Mouse (Mus musculus) Patski (cell line): ENCODE results near the gene E2f4. TPM values are rescaled to one million over a fixed set of nuclear protein-coding genes. Genes with fewer than 3 reads are reported as not detected.
A peak's percentile ranks its signal among the peaks of the same experiment; 100 is the strongest.

Source experiments
- ATAC-seq: fragments of 100-300 bp; one replicate; pipeline ENCODE4 v1.8.0; 2021
- CTCF ChIA-PET: fragments of 350-600 bp; sonication (Branson Sonifier 250); formaldehyde crosslinking; loops from one replicate; lab custom pipeline; 2022; ENCODE audit warnings: inconsistent platforms; lab: Charles Lee
- POLR2A ChIA-PET: fragments of 350-600 bp; sonication (Branson Sonifier 250); formaldehyde crosslinking; loops from one replicate; lab custom pipeline; 2022; ENCODE audit warnings: antibody characterized with exemption, inconsistent platforms; lab: Charles Lee
- DNase-seq: peaks from one replicate; pipeline ENCODE4 v3.0.0-alpha.2; 2011; ENCODE audit warnings: low read depth, low spot score
- H3K27me3 ChIP-seq: fragments of 371-371 bp; one replicate; pipeline ENCODE4 v1.5.1; 2021
- CTCF ChIP-seq: fragments of 100-300 bp; IDR thresholded peaks from one replicate; pipeline ENCODE4 v1.5.1; 2021
- in situ Hi-C: fragments of 300-500 bp; cut with MboI; formaldehyde crosslinking; loops from 3 replicates; pipeline ENCODE4 v1.11.1; 2018; ENCODE audit warnings: low pct_unique_long_range_greater_than_20kb, mixed read lengths
- polyA plus RNA-seq: library from polyadenylated mRNA; unstranded; gene quantifications from one replicate; pipeline ENCODE4 v1.2.3, GENCODE M21; 2021

The E2f4 gene
- polyA plus RNA-seq, 1 experiment from 2014 or later: 72.6 TPM

DNA sequence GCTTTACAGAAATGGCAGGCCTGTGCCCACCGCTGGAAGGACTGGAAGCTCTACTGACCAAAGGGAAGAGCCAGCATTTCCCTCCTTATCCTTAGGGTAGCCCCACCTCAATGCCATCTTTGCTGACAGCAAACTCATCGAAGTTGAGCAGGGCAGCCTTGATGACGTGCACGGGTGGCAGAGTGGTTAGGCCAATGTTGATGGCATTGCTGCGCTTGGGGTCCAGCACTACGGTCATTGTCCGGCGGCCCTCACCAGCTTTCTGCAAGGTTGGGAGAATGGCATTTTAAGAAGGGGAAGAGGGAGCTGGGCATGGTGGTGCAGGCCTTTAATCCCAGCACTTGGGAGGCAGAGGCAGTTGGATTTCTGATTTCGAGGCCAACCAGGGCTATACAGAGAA is 34.5 kb downstream of the E2f4 start:
- ATAC-seq: no peak
- DNase-seq: no peak
- in situ Hi-C loops: no loop called here
- TF ChIP-seq CTCF: no peak
- POLR2A ChIA-PET: no interaction called here
- CTCF ChIA-PET: no interaction called here
- H3K27me3 ChIP-seq: no peaks in the 10 kb centered on the region

DNA sequence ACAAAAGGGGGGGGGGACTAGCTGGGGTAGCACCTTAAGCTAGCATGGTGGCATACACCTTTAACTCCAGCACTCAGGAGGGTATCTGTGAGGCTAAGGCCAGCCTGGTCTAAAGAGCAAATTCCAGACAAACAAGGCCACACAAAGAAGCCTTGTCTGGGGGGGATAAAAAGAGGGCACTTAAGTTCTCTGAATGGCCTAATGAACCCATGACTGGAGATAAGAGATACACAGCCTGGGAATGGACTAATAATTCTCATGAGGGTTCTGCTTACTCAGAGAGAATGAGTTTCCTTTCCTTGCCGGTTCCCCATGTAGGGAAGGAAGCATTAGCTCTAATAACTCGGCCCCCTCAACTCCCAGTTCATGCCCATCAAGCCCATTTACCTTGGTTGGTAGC is 35.1 kb downstream of the E2f4 start:
- ATAC-seq: no peak
- ChIA-PET CTCF (no interaction called here), POLR2A (no interaction called here)
- in situ Hi-C loops: no loop called here
- no peak for TF ChIP-seq CTCF
- no peaks in the 10 kb centered on the region for H3K27me3 ChIP-seq
- DNase-seq: no peak

DNA sequence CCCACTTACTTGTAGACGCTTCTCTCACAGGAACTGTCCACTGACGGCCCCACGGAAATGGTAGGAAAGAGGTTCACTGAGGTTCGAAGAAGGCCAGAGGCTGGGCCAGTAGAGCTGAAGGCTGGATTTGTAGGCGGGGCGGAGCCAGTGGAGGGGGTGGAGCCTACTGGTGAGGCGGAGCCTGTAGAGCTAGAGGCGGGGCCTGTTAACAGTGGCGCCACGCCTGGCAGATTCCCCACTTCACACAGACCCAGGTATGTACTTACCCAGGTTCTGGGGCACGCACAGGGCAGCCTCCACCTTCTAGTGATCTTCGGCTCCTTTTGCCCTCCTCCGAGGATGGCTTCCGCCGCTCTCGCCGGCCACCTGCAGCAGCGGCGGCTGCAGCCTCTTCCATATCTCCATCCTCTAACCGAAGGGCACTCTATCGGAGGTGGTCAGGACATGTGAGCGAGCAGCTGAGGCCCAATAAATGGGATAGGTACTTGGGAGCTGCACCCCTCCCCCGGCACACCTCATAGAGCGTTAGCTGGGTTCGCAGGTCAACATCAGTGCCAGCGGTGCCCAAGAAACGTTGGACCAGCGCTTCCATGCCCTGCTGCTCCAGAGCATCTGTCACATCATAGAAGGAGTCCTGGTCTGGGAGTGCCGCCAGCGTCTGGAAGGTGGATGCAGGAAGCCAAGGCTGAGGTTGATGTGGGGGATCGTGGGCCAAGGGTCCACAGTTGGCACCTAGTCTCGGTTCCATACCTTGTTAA is 39.1 kb downstream of the E2f4 start:
- CTCF ChIA-PET: no interaction called here
- POLR2A ChIA-PET: interaction anchor here (1.5 kb wide), 1 partner anchor 9 kb away, joined by 4 read pairs; no protein-coding TSS in a partner anchor
- DNase-seq (no peak), ATAC-seq (no peak)
- no peak for TF ChIP-seq CTCF
- in situ Hi-C loops: no loop called here
- H3K27me3 ChIP-seq: no peaks in the 10 kb centered on the region

DNA sequence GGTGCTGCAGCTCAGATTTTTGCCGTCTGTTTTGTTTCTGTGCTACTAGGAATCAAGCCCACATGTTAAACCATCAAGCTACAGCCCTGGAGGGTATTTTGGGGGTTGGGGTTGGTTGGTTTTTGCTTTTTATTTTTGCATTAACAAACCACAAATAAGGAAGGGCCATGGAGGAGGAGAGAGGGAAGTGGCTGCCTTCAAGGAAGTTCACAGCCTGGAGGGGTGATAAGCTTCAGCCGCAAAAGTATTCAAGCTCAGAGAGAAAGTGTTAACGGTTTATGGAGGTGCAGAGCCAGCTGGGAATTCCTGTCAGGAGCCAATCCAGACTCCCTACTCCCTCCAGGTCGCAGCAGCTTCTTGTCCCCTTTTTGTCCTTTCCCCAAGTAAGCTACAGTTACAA is 41.5 kb downstream of the E2f4 start:
- in situ Hi-C loops: no loop called here
- DNase-seq (no peak), ATAC-seq (no peak)
- ChIA-PET CTCF (interaction anchor here (0.8 to 1.1 kb wide), 2 partner anchors 9 to 12 kb away, joined by 3 read pairs; partner anchors contain the start of gene Fhod1), POLR2A (interaction anchor here (9.0 kb wide), 1 partner anchor 10 kb away, joined by 52 read pairs; the partner anchor contains the start of genes Lrrc29 and Tmem208)
- TF ChIP-seq CTCF: no peak
- no peaks in the 10 kb centered on the region for H3K27me3 ChIP-seq

DNA sequence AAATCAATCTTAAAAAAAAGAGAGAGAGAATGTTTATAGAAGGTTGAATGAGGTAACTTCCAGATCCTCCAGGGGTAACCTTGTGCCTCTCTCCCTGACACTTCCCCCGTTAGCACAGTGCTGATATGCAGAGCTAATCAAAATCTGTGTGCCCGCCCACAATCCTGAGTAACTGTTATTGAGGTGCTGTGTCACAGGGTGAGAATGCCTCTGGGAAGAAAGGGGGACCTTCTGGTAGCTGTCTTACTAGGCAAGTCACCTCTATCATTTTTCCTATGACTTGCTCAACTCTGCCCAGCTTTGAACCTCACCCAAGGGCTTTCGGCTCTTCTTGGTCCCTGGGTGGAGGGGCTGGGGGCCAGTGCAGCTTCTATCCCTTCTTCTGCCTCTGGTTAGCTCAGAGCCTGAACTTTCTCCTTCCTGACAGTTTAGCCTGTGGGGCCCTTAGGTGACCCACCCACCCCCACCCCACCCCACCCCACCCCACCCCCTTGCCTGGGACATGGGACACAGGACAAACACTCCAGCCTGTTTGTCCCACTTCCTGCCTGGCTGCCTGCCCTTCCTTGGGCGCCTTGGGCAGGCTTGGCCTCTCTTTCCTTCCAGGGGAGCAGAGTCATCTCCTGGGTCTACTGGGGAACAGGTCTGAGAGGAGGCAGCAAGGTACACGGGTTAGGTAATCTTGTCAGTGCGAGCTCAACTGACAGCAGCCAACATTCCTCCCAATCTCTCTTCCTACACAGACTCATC is 42.6 kb downstream of the E2f4 start:
- DNase-seq (no peak), ATAC-seq (no peak)
- in situ Hi-C loops: no loop called here
- TF ChIP-seq CTCF: no peak
- H3K27me3 ChIP-seq: no peaks in the 10 kb centered on the region
- ChIA-PET POLR2A (interaction anchor here (9.0 kb wide), 1 partner anchor 11 kb away, joined by 52 read pairs; the partner anchor contains the start of genes Lrrc29 and Tmem208), CTCF (interaction anchor here (1.0 kb wide), 1 partner anchor 12 kb away, joined by 4 read pairs; no protein-coding TSS in a partner anchor)

DNA sequence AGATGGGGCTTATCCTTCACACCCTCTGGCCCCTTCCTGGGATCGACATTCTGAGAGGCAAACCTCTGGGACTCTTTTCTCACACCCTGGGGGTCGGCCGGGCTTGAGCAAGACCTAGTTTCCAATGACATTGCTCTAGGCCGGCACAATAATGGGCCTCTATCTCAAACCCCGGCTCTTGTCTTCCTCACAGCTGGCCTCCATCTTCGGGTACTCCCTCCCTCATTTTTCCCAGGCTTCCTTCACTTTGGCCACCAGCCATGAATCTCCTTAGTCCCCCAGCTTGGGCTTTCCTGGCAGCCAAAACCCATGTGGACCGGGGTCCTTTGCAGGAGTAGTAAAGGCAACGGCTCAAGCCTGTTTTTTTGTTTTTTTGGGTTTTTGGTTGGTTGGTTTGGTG is 43.9 kb downstream of the E2f4 start:
- DNase-seq (no peak), ATAC-seq (no peak)
- ChIA-PET POLR2A (interaction anchor here (9.0 kb wide), 1 partner anchor 13 kb away, joined by 52 read pairs; the partner anchor contains the start of genes Lrrc29 and Tmem208), CTCF (no interaction called here)
- in situ Hi-C loops: no loop called here
- no peak for TF ChIP-seq CTCF
- no peaks in the 10 kb centered on the region for H3K27me3 ChIP-seq

DNA sequence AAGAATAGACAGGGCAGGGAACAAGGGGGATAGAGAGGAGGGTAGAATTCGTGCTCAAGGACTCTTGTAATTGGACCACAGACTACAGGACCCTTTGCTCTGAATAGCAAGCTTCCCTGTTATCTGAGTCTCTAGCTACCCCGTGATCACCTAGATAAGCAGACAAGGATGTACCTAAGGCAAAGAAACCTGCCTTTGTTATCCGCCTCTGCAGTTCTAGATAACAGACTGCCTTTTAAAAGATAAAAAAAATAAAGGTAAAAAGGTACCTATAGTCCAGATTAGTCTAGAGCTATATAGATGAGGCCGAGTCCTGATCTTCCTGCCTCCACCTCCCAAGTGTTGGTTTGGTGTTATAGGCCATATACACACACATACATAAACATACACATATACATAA is 45.3 kb downstream of the E2f4 start:
- in situ Hi-C loops: no loop called here
- DNase-seq (no peak), ATAC-seq (no peak)
- POLR2A ChIA-PET: interaction anchor here (9.0 kb wide), 1 partner anchor 14 kb away, joined by 52 read pairs; the partner anchor contains the start of genes Lrrc29 and Tmem208
- H3K27me3 ChIP-seq: no peaks in the 10 kb centered on the region
- no peak for TF ChIP-seq CTCF
- CTCF ChIA-PET: no interaction called here

DNA sequence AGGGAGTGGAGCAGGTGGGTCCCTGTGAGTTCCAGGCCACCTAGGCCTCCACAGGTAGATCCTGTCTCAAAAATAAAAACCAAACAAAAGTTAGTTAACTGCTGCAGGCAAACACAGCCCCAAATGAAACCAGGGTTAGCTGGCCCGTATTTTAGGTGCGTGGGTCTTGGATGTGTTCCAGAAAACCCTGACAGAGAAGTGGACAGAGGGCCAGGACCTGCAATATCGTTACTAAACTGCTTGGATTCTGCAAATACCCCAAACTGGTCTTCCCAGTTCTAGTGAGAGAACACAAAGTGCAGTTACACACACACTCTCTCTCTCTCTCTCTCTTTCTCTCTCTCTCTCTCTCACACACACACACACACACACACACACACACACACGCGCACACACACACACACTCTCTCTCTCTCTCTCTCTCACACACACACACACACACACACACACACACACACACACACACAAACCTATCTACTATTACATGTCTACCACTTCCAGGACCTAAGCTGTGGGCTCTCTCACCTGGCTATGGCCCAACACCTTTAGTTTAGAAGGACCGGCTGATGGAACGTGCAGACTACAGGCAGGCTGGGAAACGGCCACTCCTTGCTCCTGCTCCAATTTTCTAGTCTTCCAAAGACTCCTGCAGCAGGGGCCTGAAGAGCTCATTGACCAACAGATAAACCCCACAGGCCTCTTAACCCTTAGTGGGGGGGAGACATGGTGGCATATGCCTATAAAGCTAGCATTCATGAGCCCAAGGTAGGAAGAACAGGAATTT is 46.5 kb downstream of the E2f4 start:
- no peak for TF ChIP-seq CTCF
- no peaks in the 10 kb centered on the region for H3K27me3 ChIP-seq
- in situ Hi-C loops: no loop called here
- ATAC-seq: no peak
- ChIA-PET CTCF (interaction anchor here (1.5 kb wide), 1 partner anchor 16 kb away, joined by 4 read pairs; no protein-coding TSS in a partner anchor), POLR2A (interaction anchor here (9.0 kb wide), 1 partner anchor 15 kb away, joined by 52 read pairs; the partner anchor contains the start of genes Lrrc29 and Tmem208)
- DNase-seq: no peak

DNA sequence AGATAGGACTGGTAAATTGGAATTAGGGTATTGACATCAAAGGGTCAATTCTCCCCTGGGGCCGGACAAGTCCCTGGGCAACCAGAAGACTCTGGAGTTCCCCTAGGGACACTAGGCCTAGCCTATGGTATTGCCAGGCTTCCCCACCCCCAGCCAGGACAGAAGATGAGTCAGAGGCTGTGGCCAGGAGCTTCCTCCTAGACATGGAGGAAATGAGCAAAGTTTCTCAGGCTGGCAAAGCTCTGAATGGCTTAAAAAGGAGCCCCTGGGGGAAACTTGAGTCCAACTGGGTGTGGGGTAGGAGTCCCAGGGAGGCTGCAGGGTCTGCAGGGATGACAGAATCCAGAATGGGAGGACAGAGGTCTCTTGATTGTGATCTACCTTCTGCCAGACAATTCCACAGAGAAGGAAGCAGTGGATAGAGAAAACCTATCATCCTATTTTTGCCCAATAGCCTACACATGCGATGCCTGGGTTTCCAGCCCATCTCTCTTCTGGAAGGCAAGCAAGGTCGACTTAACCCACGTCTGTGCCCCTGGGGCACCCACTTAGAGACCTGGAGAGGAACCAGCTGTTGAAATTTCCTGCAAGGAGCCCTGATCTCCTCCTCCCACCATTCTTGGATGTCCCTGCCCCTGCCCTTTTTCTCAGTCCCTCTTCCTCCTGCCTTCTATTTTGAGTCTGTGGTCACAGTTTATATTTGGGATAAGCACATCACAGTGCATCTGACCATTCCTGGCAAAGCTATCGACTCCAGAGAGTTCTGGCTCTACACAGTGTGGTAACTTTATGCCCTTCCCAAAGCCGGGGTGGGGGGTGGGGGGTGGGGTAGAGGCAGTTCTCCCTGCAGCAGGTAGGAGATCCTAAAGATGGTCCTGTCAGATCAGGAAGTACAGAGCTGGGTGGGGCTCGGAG is 47.9 kb downstream of the E2f4 start:
- in situ Hi-C loops: no loop called here
- ChIA-PET POLR2A (interaction anchor here (1.3 to 9.0 kb wide), 2 partner anchors 17 to 32 kb away, joined by 4 to 52 read pairs; partner anchors contain the start of genes Lrrc29 and Tmem208), CTCF (interaction anchor here (1.0 to 1.5 kb wide), 2 partner anchors 16 to 17 kb away, joined by 3 to 4 read pairs; no protein-coding TSS in a partner anchor)
- no peaks in the 10 kb centered on the region for H3K27me3 ChIP-seq
- TF ChIP-seq CTCF: no peak
- DNase-seq: no peak
- peak; percentile 23 for ATAC-seq
